Mouse (Mus musculus) ovary, postnatal 14 days (tissue): ENCODE measurements around the gene Banp.

ENCODE experiments used
- DNase-seq: peaks from one replicate; pipeline ENCODE4 v3.0.0; 2022; ENCODE audit warnings: low spot score

Banp gene

DNA sequence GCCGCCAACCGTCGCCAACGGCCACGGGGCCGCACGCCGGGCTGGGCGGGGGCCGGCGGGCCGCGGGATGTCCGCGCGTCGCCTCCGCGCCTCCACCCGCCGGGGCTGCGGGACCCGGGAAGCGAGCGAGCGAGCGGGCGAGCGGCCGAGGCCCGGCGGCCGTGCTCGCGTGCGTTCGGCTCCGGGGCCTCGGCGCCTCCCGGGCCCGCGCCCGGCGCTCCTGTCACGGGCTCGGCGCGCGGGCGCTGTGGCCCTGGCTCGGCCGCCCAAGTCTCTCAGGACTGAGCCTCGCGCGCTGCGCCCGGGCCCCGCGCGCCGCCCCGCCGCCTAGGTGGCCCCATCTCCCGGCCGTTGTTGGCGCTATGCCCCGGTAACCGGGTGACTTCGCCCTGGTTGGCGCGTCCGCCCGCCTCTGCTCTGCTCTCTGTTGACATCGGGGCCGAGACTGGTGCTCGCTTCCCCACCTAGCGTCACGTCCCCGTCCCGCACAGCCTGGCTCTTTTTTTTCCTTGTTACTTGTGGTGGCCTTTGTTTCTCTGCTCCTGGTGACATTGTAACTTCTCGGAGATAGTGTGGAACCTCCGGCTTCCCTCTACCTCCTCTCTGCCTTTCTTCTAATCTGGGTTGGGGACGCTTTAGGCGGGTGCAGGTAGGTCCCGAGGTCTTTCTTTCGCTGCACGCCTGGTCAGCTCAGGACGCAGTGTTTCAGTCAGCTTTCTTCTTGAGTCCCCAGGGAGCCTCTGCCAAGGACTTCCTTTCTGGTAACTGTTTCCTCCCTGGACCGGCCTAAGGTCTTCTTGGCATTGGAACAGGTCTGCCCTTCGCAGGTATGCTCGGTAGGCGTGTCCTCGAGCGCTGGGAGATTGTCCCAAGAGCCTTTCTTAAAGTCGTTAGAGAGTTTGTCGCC is 1.5 kb downstream of the Banp start:
- DNase-seq: no peak

DNA sequence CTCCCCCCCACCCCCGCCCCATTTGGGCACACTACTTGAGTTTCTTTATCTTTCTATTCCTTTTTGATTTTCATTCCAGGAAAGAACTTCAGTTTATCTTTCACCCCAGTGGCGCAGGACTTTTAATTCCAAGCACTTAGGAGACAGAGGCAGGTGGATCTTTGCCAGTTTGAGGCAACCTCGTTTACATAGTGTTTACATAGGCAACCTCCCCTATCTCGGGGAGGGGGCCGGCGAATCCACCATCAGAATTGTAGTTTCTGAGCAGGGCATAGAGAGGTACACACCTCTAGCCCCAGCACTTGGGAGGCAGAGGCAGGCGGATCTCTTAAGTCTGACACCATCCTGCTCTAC is 2.1 kb downstream of the Banp start:
- DNase-seq: no peak

DNA sequence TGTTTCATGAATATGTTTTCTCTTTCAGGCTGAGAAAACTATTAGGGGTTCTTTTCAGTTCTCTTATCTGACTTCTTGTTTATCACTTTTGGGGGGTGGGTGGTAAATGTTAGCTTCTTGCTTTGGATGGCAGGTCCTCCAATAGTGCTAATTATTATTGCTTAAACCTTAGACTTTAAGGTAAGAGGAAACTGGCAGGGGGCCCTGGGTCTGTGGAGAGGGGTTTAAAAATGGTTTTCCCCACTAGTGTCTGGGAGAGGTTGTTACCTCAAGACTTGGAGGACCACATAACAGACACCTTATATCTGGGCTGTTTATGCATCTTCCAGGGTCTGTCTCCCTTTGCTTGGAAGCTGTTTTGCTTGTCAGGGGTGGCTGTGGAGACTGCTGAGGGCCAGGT is 2.6 kb downstream of the Banp start:
- DNase-seq: no peak

DNA sequence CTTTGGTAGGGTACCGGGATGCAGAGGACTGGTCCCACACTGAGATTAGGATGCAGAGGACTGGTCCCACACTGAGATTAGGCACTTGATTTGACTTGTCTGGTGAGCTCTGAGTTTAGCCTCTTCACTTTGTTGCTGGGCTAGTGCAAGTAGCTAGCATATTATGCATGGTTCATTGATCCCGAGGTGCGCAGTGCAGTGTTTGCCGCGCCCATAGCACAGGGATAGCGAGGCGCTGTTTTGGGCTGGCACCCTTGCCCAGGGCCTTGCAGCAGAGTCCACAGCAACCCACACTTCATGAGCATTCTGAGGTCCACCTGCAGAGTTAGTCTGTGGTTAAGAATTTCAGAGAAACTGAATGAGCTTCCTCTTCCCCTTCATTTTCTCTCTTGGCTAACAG is 3.2 kb downstream of the Banp start:
- DNase-seq: no peak

DNA sequence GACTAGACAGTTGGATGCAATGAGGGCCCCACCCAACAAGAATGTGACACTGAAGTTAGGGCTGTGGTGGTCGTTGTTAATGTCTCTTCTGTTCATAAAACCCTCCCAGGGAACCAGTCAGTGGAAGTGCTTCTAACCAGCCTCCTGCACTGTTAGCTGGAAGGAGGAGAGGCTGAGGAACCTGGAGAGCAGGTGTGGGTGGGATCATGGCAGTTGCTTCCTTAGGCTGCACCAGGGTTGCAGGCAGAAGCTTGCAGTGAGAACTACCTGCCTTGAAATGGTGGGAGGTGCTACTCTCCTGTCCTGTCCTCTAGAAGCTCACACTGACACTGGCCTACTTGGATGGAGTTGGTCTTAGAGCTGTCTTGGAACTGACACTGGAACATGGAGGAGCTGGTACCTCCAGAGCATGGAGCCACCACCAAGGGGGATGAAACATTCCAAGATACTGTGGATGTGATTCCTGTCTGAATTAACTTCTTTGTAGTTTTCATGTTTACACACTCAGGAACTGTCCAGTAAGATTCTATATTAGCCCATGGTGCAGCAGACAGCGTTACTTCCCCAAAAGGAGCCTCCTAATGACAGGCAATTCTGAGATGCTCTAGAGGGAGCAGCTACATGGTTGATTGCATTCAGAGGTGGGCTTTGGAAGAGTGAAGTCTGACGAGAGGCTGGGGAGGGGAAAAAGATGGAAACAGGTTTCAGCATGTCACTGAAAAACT is 4.4 kb downstream of the Banp start:
- no peak for DNase-seq

DNA sequence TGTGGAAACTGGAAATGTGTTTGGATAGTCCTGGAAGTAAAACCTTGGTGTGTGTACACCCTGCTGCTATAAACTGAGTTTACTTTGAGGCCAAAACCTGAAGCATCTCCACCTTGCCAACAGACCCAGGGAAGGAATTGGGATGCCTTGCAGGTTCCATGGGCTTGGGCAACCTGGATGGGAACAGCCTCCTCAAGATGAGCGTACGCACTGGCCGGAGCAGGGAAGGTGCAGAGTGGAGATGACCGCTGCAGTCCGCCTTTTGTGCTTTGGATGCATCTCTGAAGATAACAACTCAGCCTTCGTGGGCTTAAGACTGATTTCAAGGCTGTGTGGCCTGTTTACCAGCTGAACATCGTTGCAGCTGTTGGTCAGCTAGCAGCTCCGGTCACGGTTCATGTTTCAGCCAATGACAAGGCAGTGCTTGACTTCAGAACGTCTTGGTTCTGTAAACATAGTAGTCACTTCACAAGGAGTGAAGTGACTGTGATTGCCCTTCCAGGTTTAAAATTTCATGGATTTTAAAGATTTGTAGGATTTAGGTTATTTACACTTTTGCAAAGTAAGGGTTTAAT is 5.5 kb downstream of the Banp start:
- no peak for DNase-seq

DNA sequence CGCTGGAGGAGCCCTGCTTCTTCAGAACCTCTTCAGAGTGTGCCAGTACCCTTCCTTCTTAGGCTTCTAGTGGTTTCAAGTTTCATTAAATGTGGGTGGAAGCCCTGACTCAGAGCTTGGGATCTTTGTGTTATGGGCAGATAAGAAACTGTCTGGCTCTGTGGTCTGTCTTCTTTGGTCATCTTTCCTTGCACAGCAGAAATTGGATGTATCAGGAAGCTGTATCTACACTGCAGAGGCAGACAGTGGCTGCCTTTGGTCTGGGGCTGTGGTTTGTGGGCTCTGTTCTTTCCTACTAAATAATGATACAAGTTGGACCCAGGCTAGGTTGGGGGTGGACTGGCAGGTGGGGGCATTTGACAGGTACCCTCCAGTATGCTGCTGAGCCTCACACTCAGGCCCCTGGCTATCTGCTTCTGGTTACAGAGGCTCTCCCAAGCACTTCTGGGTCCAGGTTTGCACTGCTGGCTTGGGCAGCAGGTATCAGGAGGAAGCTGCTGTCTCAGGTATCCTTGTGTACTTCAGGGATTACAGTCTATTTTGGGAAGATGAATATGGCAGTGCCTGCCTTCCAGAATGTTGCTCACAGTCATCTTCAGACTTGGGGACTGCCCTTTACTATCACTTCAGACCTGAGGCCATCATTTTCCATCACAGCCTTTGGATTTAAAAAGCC is 6.4 kb downstream of the Banp start:
- DNase-seq: no peak

DNA sequence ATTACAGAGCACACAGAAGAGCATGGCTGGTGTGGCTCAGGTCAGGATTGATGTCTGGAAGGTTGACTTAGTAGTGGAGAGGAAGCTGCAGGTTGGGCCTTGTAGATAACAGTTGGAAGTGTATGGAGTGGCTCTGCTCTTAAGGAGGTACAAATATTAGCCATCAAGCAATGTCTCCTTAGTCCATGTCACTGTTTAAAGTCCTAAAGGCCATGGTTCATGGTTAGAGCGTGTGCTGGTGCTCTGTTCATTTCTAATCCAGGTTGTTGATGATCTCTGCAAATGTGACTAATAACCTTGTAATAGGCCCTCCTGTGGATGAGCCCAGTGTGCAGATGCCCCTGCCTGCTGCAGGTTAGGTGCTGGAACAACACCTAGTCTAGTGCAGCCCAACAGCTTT is 8.8 kb downstream of the Banp start:
- no peak for DNase-seq

DNA sequence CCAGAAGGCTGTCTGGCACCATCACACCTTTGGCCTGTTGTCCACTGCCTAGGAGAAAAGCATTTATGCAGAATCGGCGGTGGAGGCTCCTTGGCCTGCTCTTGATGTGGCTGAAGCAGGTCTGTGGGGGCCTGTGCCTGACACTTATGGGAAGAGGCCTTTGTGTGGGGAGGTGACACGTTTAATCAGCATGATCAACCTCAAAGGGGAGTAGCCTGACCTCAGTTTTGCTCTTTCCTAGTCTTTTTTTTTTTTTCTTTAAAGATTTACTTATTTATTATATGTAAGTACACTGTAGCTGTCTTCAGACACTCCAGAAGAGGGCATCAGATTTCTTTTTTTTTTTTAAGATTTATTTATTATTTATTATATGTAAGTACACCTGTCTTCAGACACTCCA is 13.3 kb downstream of the Banp start:
- no peak for DNase-seq

DNA sequence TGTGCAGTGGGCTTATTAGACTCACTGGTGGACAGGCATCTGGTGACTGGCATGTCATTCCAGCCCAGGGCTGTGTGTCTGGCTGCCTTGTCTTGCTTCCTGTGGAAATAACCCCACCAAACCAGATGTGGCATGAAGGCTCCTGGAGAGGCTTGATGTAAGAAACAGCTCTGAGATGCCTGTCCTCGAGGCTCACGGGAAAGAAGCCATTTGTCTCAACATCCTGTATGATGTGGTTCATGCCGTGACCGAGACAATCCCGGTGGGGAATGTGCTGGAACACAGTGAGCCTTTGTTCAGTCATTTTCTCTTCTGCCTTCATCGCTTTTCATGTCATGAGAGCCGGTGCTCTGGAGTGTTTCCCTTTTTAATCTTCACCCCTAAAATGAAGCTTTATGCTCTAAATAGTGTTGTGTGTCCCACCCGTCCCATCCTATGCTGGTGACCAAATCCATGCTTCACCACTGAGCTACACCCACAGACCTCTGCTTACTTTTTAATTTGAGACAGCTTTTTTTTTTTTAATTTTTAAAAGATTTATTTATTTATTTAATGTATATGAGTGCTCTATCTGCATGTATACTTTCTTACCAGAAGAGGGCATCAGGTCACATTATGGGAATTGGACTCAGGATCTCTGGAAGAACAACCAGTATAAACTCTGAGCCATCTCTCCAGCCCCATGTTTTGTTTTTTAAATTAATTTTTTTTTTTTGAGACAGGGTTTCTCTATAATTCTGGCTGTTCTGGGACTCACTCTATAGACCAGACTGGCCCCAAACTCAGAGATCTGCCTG is 15.4 kb downstream of the Banp start:
- DNase-seq: no peak

DNA sequence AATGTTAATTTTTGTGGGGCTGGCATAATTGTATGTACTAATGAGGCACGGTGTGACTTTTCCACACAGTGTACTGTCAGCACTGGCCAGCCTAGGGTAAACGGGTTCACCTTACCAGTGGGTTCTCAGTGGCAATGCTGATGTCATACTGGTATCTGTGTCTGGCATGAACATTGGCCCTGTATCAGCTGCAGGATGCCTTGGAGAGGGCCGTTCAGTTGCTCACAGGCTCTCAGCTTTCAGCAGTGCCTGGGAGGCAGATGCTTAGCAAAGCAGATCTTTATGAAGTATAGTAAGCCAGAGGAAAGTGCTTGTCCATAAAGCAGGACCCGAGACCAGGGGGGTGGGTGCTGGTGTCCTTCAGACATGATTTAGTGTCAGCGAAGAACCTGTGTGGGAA is 16.6 kb downstream of the Banp start:
- DNase-seq: no peak

DNA sequence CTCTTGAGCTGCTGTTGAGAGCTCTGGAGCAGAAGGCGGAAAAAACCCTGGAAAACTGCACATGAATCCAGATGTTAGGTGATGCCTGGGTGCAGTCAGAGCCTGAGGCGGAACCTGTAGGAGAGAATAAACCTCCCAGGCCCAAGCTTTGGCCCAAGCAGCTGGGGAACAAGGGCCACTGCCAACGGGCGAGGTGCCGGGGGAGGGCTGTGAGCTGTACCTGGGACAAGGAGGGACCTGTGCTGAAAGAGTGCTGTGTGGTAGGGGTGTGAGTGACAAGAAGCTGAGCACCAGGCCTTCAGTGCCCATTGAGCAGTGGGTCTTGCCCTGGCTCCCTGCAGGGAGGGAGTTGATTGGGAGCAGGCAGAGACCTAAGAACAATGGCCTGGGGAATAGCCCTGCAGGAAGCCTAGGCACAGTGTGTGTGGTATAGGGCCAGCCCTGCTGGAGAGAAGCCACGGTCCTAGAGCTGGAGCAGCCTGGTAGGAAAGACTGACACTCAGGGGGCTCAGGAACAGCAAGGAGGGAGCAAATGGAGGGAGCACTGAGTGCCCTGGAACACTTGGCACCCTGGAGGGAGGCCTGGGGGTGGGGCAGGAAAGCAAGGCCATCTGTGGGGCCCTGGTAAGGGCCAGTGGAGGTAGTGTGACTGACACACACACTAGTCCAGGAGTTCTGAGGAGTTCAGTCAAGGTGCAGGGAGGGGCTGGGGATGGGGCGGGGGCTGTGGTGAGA is 17.3 kb downstream of the Banp start:
- no peak for DNase-seq

DNA sequence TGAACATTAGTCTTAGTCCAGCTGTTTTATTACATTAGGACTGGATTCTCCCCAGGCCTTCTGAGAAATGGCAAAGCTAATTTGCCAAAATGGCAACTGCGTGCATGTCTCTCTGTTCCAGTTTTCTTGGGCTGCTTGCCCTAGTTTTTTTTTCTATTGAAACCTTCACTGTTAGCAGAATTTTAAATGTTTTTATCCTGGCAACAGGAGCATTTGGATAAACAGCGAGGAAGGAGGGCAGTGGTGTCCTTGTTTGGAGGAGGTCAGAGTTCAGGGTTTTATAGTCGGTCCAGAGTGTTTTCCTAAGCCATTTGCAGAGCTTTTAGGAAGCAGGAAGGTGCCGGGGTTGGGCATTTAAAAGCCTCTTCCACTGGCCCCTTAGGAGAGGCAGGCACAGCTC is 18.4 kb downstream of the Banp start:
- no peak for DNase-seq

DNA sequence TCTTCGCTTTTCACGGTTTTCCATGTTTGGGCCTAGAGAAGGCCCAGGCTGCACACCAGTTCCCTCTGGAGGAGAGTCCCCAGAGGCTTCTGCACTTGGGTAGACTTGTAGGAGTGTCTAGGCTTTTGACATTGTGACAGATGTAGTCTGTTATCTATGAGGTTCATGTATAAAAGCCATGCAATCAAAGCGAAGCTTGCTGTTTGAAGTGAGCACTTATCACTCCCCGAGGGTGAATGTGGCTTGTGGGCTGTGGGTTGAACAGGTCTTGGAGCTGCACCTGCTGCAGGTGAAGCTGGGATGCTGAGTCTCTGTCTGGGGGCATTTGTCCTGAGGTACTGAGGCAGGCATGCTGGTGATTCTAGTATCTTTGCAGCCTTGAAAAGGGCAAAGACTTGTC is 19.0 kb downstream of the Banp start:
- DNase-seq: no peak

DNA sequence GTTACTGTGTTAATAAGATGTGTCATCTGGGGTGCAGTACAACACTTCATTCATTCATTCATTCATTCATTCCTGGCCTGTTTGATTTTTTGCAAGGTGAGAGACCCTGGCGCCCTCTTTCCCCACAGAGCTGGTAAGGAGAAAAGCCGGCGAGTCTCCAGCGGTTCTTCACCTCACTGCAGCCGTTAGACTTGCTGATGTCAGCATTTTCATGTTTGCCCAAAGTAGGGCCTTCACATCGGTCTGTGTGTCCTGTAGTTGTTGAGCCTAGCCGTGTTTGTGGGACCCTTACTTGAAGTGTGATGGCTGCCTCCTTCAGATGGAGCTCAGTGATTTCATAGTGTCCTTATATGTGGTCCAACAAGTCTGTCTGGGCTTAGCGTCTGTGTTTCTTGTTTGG is 20.7 kb downstream of the Banp start:
- DNase-seq: no peak

DNA sequence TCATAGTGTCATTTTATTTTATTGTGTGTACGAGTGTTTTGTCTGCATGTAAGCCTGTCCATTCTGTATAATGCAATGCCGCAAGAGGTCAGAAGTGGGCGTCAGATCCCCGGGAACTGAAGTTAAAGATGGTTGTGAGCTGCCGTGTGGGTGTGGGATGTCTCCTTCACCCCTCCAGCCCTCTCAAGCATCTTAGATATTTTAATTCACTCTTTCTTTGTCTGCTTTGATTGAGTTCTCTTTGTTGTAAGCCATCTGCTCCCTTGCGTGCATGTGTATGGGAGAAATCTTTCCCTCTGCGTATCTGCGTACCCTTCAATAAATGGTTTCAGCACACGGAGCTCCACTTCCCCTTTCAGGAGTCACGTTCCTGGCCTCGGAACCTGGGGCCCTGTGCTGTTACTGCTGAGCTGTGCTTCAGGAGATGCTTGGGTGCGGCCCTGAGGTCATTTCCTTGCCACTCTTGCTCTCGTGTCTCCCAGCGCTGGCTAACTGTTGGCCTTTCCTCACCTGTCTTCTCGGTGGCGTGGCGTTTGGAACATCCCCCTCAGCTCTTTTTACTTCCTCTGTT is 22.0 kb downstream of the Banp start:
- DNase-seq: no peak

DNA sequence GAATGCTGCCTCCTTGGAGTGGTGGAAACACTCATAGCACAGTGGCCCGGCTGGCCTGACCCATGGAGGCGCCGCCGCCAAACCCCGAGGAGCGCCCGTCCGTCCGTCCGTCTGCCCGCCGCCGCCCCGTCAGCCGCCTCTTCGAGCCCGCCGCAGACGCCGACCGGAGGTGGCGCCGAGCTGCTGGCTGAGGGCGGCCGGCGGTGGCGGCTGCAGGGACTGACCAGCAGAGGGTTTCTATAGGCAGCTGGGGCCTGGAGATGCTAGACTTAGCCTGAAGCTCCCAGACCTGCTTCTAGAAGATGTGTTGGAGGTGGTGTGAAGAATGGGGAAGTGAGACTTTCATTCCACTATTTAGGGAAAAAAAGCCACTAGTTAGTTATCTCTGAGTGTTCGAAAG is 24.4 kb downstream of the Banp start:
- no peak for DNase-seq

DNA sequence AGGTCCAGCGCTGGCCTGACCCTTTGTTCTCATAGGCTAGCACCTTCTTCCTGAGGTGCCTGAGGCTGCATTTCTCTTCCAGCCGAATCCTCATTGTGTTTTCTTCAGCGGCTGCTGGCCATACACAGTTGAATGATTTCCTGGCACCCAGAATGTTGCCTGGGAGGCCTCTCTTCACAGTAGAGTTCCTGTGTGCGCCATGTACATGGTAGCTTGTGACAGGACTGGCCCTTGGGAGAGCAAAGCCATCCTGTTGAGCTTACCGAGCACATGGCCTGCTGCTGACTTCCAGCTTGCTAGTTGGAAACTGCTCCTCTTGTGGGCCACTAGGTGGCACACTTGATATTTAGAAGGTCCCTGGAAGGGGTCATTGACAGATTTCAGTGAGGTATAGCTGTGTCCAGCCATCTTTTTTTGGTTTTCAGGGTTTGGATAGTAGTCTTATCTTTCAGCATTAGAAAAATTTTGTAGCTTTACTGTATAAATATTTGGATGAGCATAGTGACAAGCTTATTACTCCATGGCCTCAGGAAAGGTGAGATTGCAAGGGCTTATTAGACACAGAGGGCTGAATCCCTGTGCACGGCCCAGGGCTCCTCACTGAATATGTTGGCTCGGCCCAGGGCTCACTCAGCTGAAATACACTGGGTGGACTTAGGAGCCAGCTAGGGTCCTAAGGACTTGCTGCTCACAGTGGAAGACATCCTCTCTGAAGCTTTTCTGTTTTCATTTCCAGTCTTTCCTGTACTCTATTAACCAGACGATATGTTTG is 28.5 kb downstream of the Banp start:
- DNase-seq: peak; percentile 39

DNA sequence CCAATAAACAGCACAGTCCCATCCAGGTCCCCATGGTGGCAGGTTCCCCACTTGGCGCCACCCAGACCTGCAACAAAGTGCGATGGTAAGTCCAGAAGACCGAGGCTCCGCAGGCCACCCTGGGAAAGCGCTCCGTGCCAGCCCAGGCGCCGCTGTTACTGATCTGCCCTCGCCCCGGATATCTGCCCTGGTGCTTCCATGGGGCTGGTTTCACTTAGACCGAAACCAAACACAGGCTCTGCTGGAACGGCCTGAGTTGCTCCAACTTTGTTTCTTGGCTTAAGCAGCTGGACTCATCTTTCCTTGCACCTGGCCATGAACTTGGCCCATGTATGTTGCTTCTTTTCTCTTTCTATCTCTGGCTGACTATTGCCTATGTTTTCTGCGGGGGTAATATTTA is 29.1 kb downstream of the Banp start:
- no peak for DNase-seq
